ENCODE assay signal across 18 mouse cellular contexts in the genomic region with DNA sequence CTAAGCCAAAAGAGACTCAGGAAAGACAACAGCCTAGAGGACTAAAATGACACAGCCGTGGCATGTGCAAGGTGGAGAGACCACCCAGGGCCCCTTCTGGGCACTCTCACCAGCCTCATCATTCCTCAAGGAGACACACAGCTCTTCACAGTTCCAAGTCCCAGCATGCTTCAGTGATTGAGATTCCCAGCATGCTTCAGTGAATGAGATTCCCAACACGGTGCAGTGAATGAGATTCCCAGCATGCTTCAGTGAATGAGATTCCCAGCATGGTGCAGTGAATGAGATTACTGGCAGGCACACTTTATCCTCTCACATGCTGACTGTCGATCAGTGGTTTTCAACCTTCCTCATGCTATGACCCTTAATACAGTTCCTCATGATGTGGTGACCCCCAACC. TPM values are rescaled to one million over a fixed set of nuclear protein-coding genes. Genes with fewer than 3 reads are reported as not detected.
DNase-seq lines count a peak whose midpoint lies in the region; ATAC-seq lines count a peak whose summit lies in the region.
"Had no signal": no experiment of that assay in that cellular context is flagged by ENCODE, and none has a peak within 500 bp of the region (broad histone marks: within the 10 kb centered on the region; RNA-seq: fewer than 3 reads in every experiment).

No protein-coding gene starts in this region.

- no peaks in the 10 kb centered on the region for H3K9me3 ChIP-seq in hindbrain, embryonic 16.5 days (ENCODE audit: control insufficient read depth, low read length)
- no peaks in the 10 kb centered on the region for H3K9me3 ChIP-seq in neural tube, embryonic 15.5 days (replicated peaks)
- H3K9me3 ChIP-seq in limb, embryonic 10.5 days (replicated peaks): no peaks in the 10 kb centered on the region
- H3K9me3 ChIP-seq in embryonic facial prominence, embryonic 10.5 days: no peaks in the 10 kb centered on the region
- H3K9me3 ChIP-seq: limb, embryonic 13.5 days had no signal

- no peaks in the 10 kb centered on the region for H3K27me3 ChIP-seq in hindbrain, embryonic 16.5 days (replicated peaks; ENCODE audit: control insufficient read depth, insufficient read depth, low read length)
- H3K27me3 ChIP-seq in neural tube, embryonic 15.5 days (replicated peaks): no peaks in the 10 kb centered on the region
- 0 out of 2 replicates have a peak, but pooled peaks cover 4% of the 10 kb centered on the region for H3K27me3 ChIP-seq in limb, embryonic 10.5 days (ENCODE audit: low read depth, poor library complexity, severe bottlenecking)
- H3K27me3 ChIP-seq in embryonic facial prominence, embryonic 10.5 days (replicated peaks; ENCODE audit: low read depth, poor library complexity, severe bottlenecking): no peaks in the 10 kb centered on the region; the same call in 1 of the 2 replicates
- H3K27me3 ChIP-seq: limb, embryonic 13.5 days had no signal

- H3K9ac ChIP-seq in hindbrain, embryonic 16.5 days (ENCODE audit: low read depth, low read length): no peak overlapping the region
- no peak overlapping the region for H3K9ac ChIP-seq in neural tube, embryonic 15.5 days (replicated peaks)
- H3K9ac ChIP-seq: limb, embryonic 13.5 days had no signal

- no peak overlapping the region for H3K4me3 ChIP-seq in hindbrain, embryonic 16.5 days (ENCODE audit: low read length)
- no peak overlapping the region for H3K4me3 ChIP-seq in neural tube, embryonic 15.5 days (replicated peaks)
- H3K4me3 ChIP-seq in limb, embryonic 10.5 days: no peak overlapping the region
- H3K4me3 ChIP-seq in embryonic facial prominence, embryonic 10.5 days: no peak overlapping the region
- H3K4me3 ChIP-seq: limb, embryonic 13.5 days had no signal

- H3K4me1 ChIP-seq in hindbrain, embryonic 16.5 days (ENCODE audit: control insufficient read depth, insufficient read depth, low read depth, low read length): peaks cover 8% of the 10 kb centered on the region; the same call in 1 of the 2 replicates
- H3K4me1 ChIP-seq in neural tube, embryonic 15.5 days: peaks cover 20% of the 10 kb centered on the region
- H3K4me1 ChIP-seq in limb, embryonic 10.5 days: peaks cover 2% of the 10 kb centered on the region; the same call in 1 of the 2 replicates
- peaks cover 6% of the 10 kb centered on the region for H3K4me1 ChIP-seq in embryonic facial prominence, embryonic 10.5 days

- peak; percentile 70 for ATAC-seq in hindbrain, embryonic 16.5 days
- ATAC-seq in neural tube, embryonic 15.5 days (ENCODE audit: low FRiP score): peak; percentile 63
- ATAC-seq: inflammation-experienced regulatory T-cells, adult 6 months had no signal

- H3K27ac ChIP-seq in hindbrain, embryonic 16.5 days (ENCODE audit: low read depth, low read length): no peak overlapping the region
- no peak overlapping the region for H3K27ac ChIP-seq in neural tube, embryonic 15.5 days (replicated peaks)
- H3K27ac ChIP-seq in limb, embryonic 10.5 days: no peak overlapping the region
- H3K27ac ChIP-seq in embryonic facial prominence, embryonic 10.5 days (replicated peaks): no peak overlapping the region
- H3K27ac ChIP-seq: limb, embryonic 13.5 days had no signal

- WGBS in hindbrain, embryonic 16.5 days: 19% methylated on average over 3 of the region's 3 CpGs
- WGBS in neural tube, embryonic 15.5 days: 36% methylated on average over 3 of the region's 3 CpGs
- 88% methylated on average over 3 of the region's 3 CpGs for WGBS in limb, embryonic 10.5 days
- WGBS in embryonic facial prominence, embryonic 10.5 days: 65% methylated on average over 3 of the region's 3 CpGs

- DNase-seq in left cerebral cortex, postnatal 4 days: peak; percentile 24
- DNase-seq in left cerebral cortex, postnatal 36 days (ENCODE audit: low spot score in 2 of 2): no peak
- DNase-seq in embryo, embryonic 11 days: peak; percentile 16
- DNase-seq in limb, embryonic 10.5 days (ENCODE audit: low spot score): no peak
- no peak for DNase-seq in kidney, postnatal 14 days
- no peak for DNase-seq in embryonic facial prominence, embryonic 10.5 days (ENCODE audit: low spot score)
- DNase-seq: adrenal gland, postnatal 10 days; cerebellum, adult 11-12 months; gastrocnemius, postnatal 14 days; kidney, postnatal 10 days; layer of hippocampus, postnatal 36 days; lung, adult 2 months; right cerebral cortex, postnatal 25 days had no signal

- no peaks in the 10 kb centered on the region for H3K36me3 ChIP-seq in hindbrain, embryonic 16.5 days (ENCODE audit: control insufficient read depth, insufficient read depth, low read length)
- no peaks in the 10 kb centered on the region for H3K36me3 ChIP-seq in neural tube, embryonic 15.5 days
- H3K36me3 ChIP-seq in limb, embryonic 10.5 days: no peaks in the 10 kb centered on the region
- H3K36me3 ChIP-seq in embryonic facial prominence, embryonic 10.5 days (replicated peaks): no peaks in the 10 kb centered on the region
- H3K36me3 ChIP-seq: limb, embryonic 13.5 days had no signal

- intact Hi-C loops in left cerebral cortex, postnatal 4 days (cut with DNase I): no loop called here
- intact Hi-C loops in left cerebral cortex, postnatal 36 days (cut with DNase I): loop anchor here (1.0 kb wide), 1 partner anchor 148 kb away; no protein-coding TSS in a partner anchor

- no peak overlapping the region for H3K4me2 ChIP-seq in hindbrain, embryonic 16.5 days (ENCODE audit: low read length)
- H3K4me2 ChIP-seq in neural tube, embryonic 15.5 days: no peak overlapping the region
- H3K4me2 ChIP-seq: limb, embryonic 13.5 days had no signal

RNA-seq across cellular contexts. Expression of a gene that starts 6.2 kb away (rescaled TPM):
- total RNA-seq in left cerebral cortex, postnatal 4 days (2021): 10 to 100 TPM; 60.4 to 75.2 TPM
- 100 to 1,000 TPM; 237 to 250 TPM for total RNA-seq in left cerebral cortex, postnatal 36 days (2021)
- 169 and 263 TPM in 2 replicates for polyA plus RNA-seq in hindbrain, embryonic 16.5 days (2015; fragmentation: Nextera tagmentation; extraction: Ambion mirVana)
- 161 and 189 TPM in 2 replicates for polyA plus RNA-seq in neural tube, embryonic 15.5 days (2015; fragmentation: Nextera tagmentation; extraction: Ambion mirVana)
- polyA plus RNA-seq in limb, embryonic 10.5 days (2016; fragmentation: Nextera tagmentation; extraction: Ambion mirVana): 27.5 and 27.8 TPM in 2 replicates
- 32.4 and 35.2 TPM in 2 replicates for polyA plus RNA-seq in embryonic facial prominence, embryonic 10.5 days (2016; fragmentation: Nextera tagmentation; extraction: Ambion mirVana)

RNA-seq across cellular contexts. Expression of a gene that starts 25.3 kb away (rescaled TPM):
- 1 to 10 TPM; 3.2 to 3.8 TPM for total RNA-seq in left cerebral cortex, postnatal 4 days (2021)
- total RNA-seq in left cerebral cortex, postnatal 36 days (2021): 1 to 10 TPM; 2.6 to 2.9 TPM
- polyA plus RNA-seq in hindbrain, embryonic 16.5 days (2015; fragmentation: Nextera tagmentation; extraction: Ambion mirVana): 11.1 and 11.8 TPM in 2 replicates
- 7.4 and 23.4 TPM in 2 replicates for polyA plus RNA-seq in neural tube, embryonic 15.5 days (2015; fragmentation: Nextera tagmentation; extraction: Ambion mirVana)
- polyA plus RNA-seq in limb, embryonic 10.5 days (2016; fragmentation: Nextera tagmentation; extraction: Ambion mirVana): 19.1 and 26.1 TPM in 2 replicates
- polyA plus RNA-seq in embryonic facial prominence, embryonic 10.5 days (2016; fragmentation: Nextera tagmentation; extraction: Ambion mirVana): 21.0 and 21.8 TPM in 2 replicates
- polyA plus RNA-seq: inflammation-experienced regulatory T-cells, adult 6 months had no signal

RNA-seq across cellular contexts. Expression of a gene that starts 33.1 kb away (rescaled TPM):
- 10 to 100 TPM; 10.3 to 10.9 TPM for total RNA-seq in left cerebral cortex, postnatal 4 days (2021)
- total RNA-seq in left cerebral cortex, postnatal 36 days (2021): 10 to 100 TPM in 1 of 2 experiments, 1 to 10 TPM in 1; 7.8 to 11.8 TPM
- 20.1 and 22.9 TPM in 2 replicates for polyA plus RNA-seq in hindbrain, embryonic 16.5 days (2015; fragmentation: Nextera tagmentation; extraction: Ambion mirVana)
- 19.1 and 21.0 TPM in 2 replicates for polyA plus RNA-seq in neural tube, embryonic 15.5 days (2015; fragmentation: Nextera tagmentation; extraction: Ambion mirVana)
- polyA plus RNA-seq in limb, embryonic 10.5 days (2016; fragmentation: Nextera tagmentation; extraction: Ambion mirVana): 11.6 and 15.1 TPM in 2 replicates
- 12.9 and 13.2 TPM in 2 replicates for polyA plus RNA-seq in embryonic facial prominence, embryonic 10.5 days (2016; fragmentation: Nextera tagmentation; extraction: Ambion mirVana)

RNA-seq across cellular contexts. Expression of a gene that starts 42.5 kb away (rescaled TPM):
- not detected for total RNA-seq in left cerebral cortex, postnatal 4 days (2021)
- not detected for total RNA-seq in left cerebral cortex, postnatal 36 days (2021)
- polyA plus RNA-seq in hindbrain, embryonic 16.5 days (2015; fragmentation: Nextera tagmentation; extraction: Ambion mirVana): not detected in 2 replicates
- 2.7 TPM in 1 of 2 replicates, not detected in the other for polyA plus RNA-seq in neural tube, embryonic 15.5 days (2015; fragmentation: Nextera tagmentation; extraction: Ambion mirVana)
- not detected in 2 replicates for polyA plus RNA-seq in limb, embryonic 10.5 days (2016; fragmentation: Nextera tagmentation; extraction: Ambion mirVana)
- not detected in 2 replicates for polyA plus RNA-seq in embryonic facial prominence, embryonic 10.5 days (2016; fragmentation: Nextera tagmentation; extraction: Ambion mirVana)
- total RNA-seq: gastrocnemius, postnatal 14 days; layer of hippocampus, postnatal 36 days had no signal
- polyA plus RNA-seq: heart, embryonic 14.5 days; inflammation-experienced regulatory T-cells, adult 6 months; limb, embryonic 13.5 days had no signal

Comparison
In these comparisons a context has a peak if more than half of its experiments do, and no peak if none do; other contexts are left out.
1. DNase-seq: peak in left cerebral cortex, postnatal 4 days (single experiment) and embryo, embryonic 11 days (single experiment); none in left cerebral cortex, postnatal 36 days (0 of 2), limb, embryonic 10.5 days (single experiment), kidney, postnatal 14 days (single experiment) and embryonic facial prominence, embryonic 10.5 days (single experiment).